Mouse (Mus musculus): ENCODE data around the gene AI481877. TPM values are rescaled to one million over a fixed set of nuclear protein-coding genes. Genes with fewer than 3 reads are reported as not detected.
A peak's percentile ranks its signal among the peaks of the same experiment; 100 is the strongest.
"Not testable (repeated sequence)": the region's sequence is repeated elsewhere in the genome, so short reads cannot be mapped to it uniquely, and the experiment has no call there.

Gene AI481877
- polyA plus RNA-seq (2012; rRNA removed) = 0.07 TPM in 1 of 2 replicates, not detected in the other

DNA sequence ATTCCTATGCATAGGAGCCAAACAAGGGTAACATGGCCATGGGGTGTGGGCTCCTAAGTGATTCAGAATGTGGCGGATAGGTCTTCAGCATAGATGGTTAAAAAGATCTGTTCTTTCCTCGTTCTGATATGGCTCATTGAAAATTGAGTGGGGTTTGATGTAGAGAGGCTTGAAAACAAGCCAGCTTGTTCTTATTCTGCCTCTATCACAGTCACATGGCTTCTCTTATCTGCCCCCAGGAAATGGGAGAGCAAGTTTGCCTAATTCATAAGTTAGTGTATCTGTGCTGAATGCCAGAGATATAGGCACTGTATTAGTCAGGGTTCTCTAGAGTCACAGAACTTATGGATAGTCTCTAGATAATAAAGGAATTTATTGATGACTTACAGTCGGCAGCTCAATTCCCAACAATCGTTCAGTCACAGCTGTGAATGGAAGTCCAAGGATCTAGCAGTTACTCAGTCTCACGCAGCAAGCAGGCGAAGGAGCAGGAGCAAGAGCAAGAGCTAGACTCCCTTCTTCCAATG is at the start of gene AI481877:
Gene AI481877 (minus strand): TSS at position 477 of the 527 bp plus-strand sequence.
- not testable (repeated sequence) for H3K4me3 ChIP-seq (replicated peaks; ENCODE audit: extremely low read depth, low read depth, low read length); H3K4me1 ChIP-seq (ENCODE audit: control insufficient read depth, insufficient read depth, low read length); DNase-seq
- WGBS = 82% methylated on average over 4 of the region's 6 CpGs

GRCm38 (mm10) chr4:59188474-59188801 is 49.7 kb upstream of the AI481877 start:
- Histone ChIP-seq H3K4me1 (ENCODE audit: control insufficient read depth, insufficient read depth, low read length) (peaks cover 5% of the 10 kb centered on the region), H3K4me3 (replicated peaks; ENCODE audit: extremely low read depth, low read depth, low read length) (peak overlapping the region; percentile 58)
- no peak for DNase-seq
- no peak for TF ChIP-seq CTCF (IDR thresholded peaks at IDR 0.05; ENCODE audit: insufficient read depth, low read length)
- no peak for TF ChIP-seq POLR2A (IDR thresholded peaks at IDR 0.05; ENCODE audit: borderline replicate concordance, extremely low read depth, low read depth, low read length)
- WGBS = 12% methylated on average over 4 of the region's 4 CpGs

GRCm38 (mm10) chr4:59187289-59187688 is 48.5 kb upstream of the AI481877 start:
- peaks cover 5% of the 10 kb centered on the region for H3K4me1 ChIP-seq (ENCODE audit: control insufficient read depth, insufficient read depth, low read length)
- no peak overlapping the region for H3K4me3 ChIP-seq (replicated peaks; ENCODE audit: extremely low read depth, low read depth, low read length)
- DNase-seq = no peak
- WGBS = 28% methylated on average over 3 of the region's 3 CpGs
- TF ChIP-seq CTCF (IDR thresholded peaks at IDR 0.05; ENCODE audit: insufficient read depth, low read length) = no peak
- TF ChIP-seq POLR2A (IDR thresholded peaks at IDR 0.05; ENCODE audit: borderline replicate concordance, extremely low read depth, low read depth, low read length) = no peak

DNA sequence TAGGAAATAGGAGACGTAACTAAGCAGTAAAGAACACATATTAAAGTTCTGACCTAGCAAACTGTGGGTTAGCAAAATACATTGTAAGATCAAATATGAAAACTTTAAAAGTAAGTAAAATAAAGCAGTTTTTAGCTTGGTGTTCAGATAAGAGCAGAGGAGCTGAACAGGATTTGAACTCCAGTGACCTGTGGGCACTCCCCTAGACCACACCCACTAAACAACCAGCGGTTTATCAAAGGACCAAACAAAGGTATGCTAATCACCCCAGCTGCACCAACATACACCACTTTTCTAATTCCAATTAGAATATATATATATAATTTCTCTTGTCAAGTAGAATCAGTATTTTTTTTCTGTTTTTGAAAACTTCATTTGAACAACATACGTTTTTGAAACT is 46.9 kb upstream of the AI481877 start:
- no peak for TF ChIP-seq CTCF (IDR thresholded peaks at IDR 0.05; ENCODE audit: insufficient read depth, low read length)
- TF ChIP-seq POLR2A (IDR thresholded peaks at IDR 0.05; ENCODE audit: borderline replicate concordance, extremely low read depth, low read depth, low read length) = no peak
- no peak overlapping the region for H3K4me3 ChIP-seq (replicated peaks; ENCODE audit: extremely low read depth, low read depth, low read length)
- DNase-seq = no peak
- peaks cover 7% of the 10 kb centered on the region for H3K4me1 ChIP-seq (ENCODE audit: control insufficient read depth, insufficient read depth, low read length)
- WGBS = 70% methylated on average over 3 of the region's 3 CpGs

DNA sequence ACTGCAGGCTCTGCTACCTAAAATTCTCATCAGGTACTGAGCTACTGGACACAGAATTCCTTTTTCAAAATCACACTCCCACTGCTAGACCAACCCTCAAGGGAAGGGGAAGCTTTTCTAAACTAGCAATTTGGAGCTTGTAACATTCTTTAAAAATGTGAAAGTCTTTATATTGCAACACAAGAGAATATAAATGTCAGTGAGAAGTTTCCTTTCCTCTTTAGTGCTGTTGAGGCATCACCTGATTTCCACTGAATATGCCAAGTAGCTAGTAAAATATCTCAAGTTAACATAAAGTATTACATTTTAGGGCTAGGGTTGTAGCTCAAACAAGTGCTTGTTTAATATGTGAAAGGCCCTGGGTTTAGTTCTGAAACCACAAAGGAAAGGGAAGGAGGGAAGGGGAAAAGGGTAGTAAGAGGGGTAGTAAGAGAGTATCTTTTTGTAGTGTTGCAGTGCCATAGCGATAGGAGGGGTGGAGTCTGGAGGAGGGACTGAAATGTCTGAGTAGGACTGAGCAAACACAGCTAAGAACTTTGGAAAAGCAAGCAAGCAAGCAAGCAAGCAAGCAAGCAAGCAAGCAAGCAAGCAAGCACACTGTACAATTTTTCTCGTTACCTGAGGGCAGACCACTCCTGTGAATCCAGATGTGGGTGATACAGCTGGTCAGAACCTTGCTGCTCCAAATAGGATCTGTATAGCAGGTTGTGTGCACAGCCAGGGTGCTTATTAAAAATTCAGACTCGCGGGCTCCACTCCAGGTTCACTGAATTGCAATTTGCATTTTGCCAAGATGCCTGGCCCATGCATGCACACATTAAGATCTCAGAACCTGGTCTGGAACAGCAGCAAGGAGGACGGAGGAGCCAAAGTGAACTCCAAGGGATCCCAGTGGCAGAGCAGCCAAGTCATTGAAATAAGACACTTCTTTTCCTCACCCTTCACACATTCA is 42.8 kb upstream of the AI481877 start:
- no peak for DNase-seq
- TF ChIP-seq POLR2A (IDR thresholded peaks at IDR 0.05; ENCODE audit: borderline replicate concordance, extremely low read depth, low read depth, low read length) (no peak), CTCF (IDR thresholded peaks at IDR 0.05; ENCODE audit: insufficient read depth, low read length) (no peak)
- no peak overlapping the region for H3K4me3 ChIP-seq (replicated peaks; ENCODE audit: extremely low read depth, low read depth, low read length)
- H3K4me1 ChIP-seq (ENCODE audit: control insufficient read depth, insufficient read depth, low read length) = peaks cover 2% of the 10 kb centered on the region
- WGBS = 53% methylated on average over 5 of the region's 5 CpGs

- TF ChIP-seq CTCF (IDR thresholded peaks at IDR 0.05; ENCODE audit: insufficient read depth, low read length) = no peak
- TF ChIP-seq POLR2A (IDR thresholded peaks at IDR 0.05; ENCODE audit: borderline replicate concordance, extremely low read depth, low read depth, low read length) = no peak
- Histone ChIP-seq H3K4me3 (replicated peaks; ENCODE audit: extremely low read depth, low read depth, low read length) (no peak overlapping the region), H3K4me1 (ENCODE audit: control insufficient read depth, insufficient read depth, low read length) (peaks cover 2% of the 10 kb centered on the region)
- 76% methylated on average over 2 of the region's 2 CpGs for WGBS
- DNase-seq = no peak
These were observed 38.8 kb upstream of the AI481877 start for GRCm38 (mm10) chr4:59177566-59177965.

DNA sequence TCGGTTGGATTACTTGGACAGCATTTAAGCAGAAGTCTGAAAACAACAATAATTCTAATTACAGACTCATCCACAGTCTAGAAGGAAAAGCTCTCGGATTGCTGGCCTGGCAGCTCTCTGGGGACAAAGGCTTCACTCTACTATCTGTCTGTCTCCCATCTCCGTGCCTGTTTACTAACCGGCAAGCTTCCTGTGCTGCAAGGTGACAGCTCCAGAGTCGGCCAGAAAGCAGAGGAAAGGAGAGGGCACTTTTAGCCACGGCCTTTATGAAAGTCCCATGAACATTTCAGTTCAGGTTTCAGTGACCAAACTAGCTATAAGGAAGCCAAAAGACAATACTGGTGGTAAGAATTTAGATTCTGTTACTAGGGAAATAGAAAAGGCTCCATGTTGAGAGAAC is 37.1 kb upstream of the AI481877 start:
- no peak for DNase-seq
- TF ChIP-seq POLR2A (IDR thresholded peaks at IDR 0.05; ENCODE audit: borderline replicate concordance, extremely low read depth, low read depth, low read length) (no peak), CTCF (IDR thresholded peaks at IDR 0.05; ENCODE audit: insufficient read depth, low read length) (no peak)
- WGBS = 47% methylated on average over 6 of the region's 6 CpGs
- Histone ChIP-seq H3K4me3 (replicated peaks; ENCODE audit: extremely low read depth, low read depth, low read length) (no peak overlapping the region), H3K4me1 (ENCODE audit: control insufficient read depth, insufficient read depth, low read length) (no peaks in the 10 kb centered on the region)

DNA sequence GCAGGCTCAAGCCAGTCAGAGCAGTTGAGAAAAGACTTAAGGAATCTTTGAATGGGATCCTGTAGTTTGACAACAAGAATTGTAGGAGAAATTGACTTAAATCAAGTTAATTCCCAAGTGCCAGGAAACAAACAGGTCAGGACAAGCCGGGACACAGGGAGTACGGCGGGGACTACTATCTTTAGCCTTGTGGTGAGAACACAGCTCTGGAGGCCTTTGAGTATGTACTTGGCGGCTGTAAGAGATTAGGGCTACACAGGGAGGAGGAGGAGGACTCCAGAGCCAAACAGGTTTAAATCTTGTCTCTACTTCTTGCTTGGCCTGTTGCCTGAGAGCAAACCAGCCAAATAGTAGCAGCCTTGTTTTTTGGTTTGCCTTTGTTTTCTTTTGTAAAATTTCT is 36.2 kb upstream of the AI481877 start:
- TF ChIP-seq CTCF (IDR thresholded peaks at IDR 0.05; ENCODE audit: insufficient read depth, low read length) (no peak), POLR2A (IDR thresholded peaks at IDR 0.05; ENCODE audit: borderline replicate concordance, extremely low read depth, low read depth, low read length) (no peak)
- Histone ChIP-seq H3K4me3 (replicated peaks; ENCODE audit: extremely low read depth, low read depth, low read length) (no peak overlapping the region), H3K4me1 (ENCODE audit: control insufficient read depth, insufficient read depth, low read length) (no peaks in the 10 kb centered on the region)
- no peak for DNase-seq
- WGBS = 51% methylated on average over 4 of the region's 4 CpGs

- Histone ChIP-seq H3K4me1 (ENCODE audit: control insufficient read depth, insufficient read depth, low read length) (no peaks in the 10 kb centered on the region), H3K4me3 (replicated peaks; ENCODE audit: extremely low read depth, low read depth, low read length) (no peak overlapping the region)
- no peak for TF ChIP-seq POLR2A (IDR thresholded peaks at IDR 0.05; ENCODE audit: borderline replicate concordance, extremely low read depth, low read depth, low read length)
- no peak for TF ChIP-seq CTCF (IDR thresholded peaks at IDR 0.05; ENCODE audit: insufficient read depth, low read length)
- DNase-seq = no peak
- WGBS = 48% methylated on average over 2 of the region's 2 CpGs
These were observed 34.6 kb upstream of the AI481877 start for GRCm38 (mm10) chr4:59173181-59173922.

Data from lung, adult 2 months (tissue).